Mouse (Mus musculus) liver, adult 2 months (tissue): ENCODE results near the gene Wdpcp. TPM values are rescaled to one million over a fixed set of nuclear protein-coding genes. Genes with fewer than 3 reads are reported as not detected.

Experiments
- DNase-seq: peaks from one replicate; pipeline ENCODE4 v3.0.0-alpha.2; 2011; ENCODE audit warnings: low read depth, low spot score; ENCODE audit errors: extremely low read depth
- H3K27ac ChIP-seq: fragments of 200-500 bp; replicated peaks from 2 replicates; pipeline ENCODE4 v1.5.1; 2012; ENCODE audit warnings: low read depth, mild to moderate bottlenecking, control low read depth, inconsistent platforms, low read length; ENCODE audit not compliant: insufficient read depth
- H3K27me3 ChIP-seq: fragments of 200-500 bp; 2 replicates; pipeline ENCODE4 v1.6.1; 2012; ENCODE audit warnings: mild to moderate bottlenecking, moderate library complexity, low read length, inconsistent platforms; ENCODE audit not compliant: control insufficient read depth, insufficient read depth
- H3K36me3 ChIP-seq: fragments of 200-500 bp; 2 replicates; pipeline ENCODE4 v1.6.1; 2012; ENCODE audit warnings: low read length, inconsistent platforms; ENCODE audit not compliant: control insufficient read depth, insufficient read depth
- H3K4me1 ChIP-seq: fragments of 200-500 bp; 2 replicates; pipeline ENCODE4 v1.6.1; 2011; ENCODE audit warnings: low read length; ENCODE audit not compliant: control insufficient read depth, insufficient read depth
- H3K4me3 ChIP-seq: fragments of 200-500 bp; 2 replicates; pipeline ENCODE4 v1.5.1; 2011; ENCODE audit warnings: low read depth, mild to moderate bottlenecking, control low read depth, low read length, moderate library complexity; ENCODE audit not compliant: insufficient read depth
- H3K79me2 ChIP-seq: fragments of 200-500 bp; 2 replicates; pipeline ENCODE4 v1.6.1; 2012; ENCODE audit warnings: inconsistent platforms, mild to moderate bottlenecking, low read length, moderate library complexity; ENCODE audit not compliant: control insufficient read depth, insufficient read depth
- H3K9ac ChIP-seq: fragments of 200-500 bp; 2 replicates; pipeline ENCODE4 v1.6.1; 2012; ENCODE audit warnings: low read depth, mild to moderate bottlenecking, control low read depth, inconsistent platforms, low read length
- CTCF ChIP-seq: fragments of 200-500 bp; IDR thresholded peaks from 2 replicates; pipeline ENCODE4 v1.5.1; 2011; ENCODE audit warnings: low read depth, low read length, control low read depth
- POLR2A ChIP-seq: fragments of 200-500 bp; IDR thresholded peaks from 2 replicates; pipeline ENCODE4 v1.6.1; 2011; ENCODE audit warnings: low read length, control low read depth; ENCODE audit not compliant: insufficient read depth; ENCODE audit errors: extremely low read depth
- WGBS: fragments of 180-500 bp; shearing (Covaris S2); methylation state at CpG from one replicate; pipeline ENCODE4 v1.1.7; 2018; 5-methylcytosine and 5-hydroxymethylcytosine counted together
- polyA plus RNA-seq: library from polyadenylated mRNA; depleted of rRNA; stranded (reverse); fragments of >200 nt; gene quantifications from 2 replicates; pipeline ENCODE4 v1.2.3, GENCODE M21; 2012
- total RNA-seq: library from RNA; depleted of rRNA; stranded (reverse); fragments of >200 nt; gene quantifications from 2 replicates; pipeline ENCODE4 v1.2.3, GENCODE M21; 2014

The Wdpcp gene
- total and polyA plus RNA-seq, 2 experiments, result 0.94 to 4.8 TPM

- DNase-seq, result no peak
- Histone ChIP-seq H3K4me3 (no peak overlapping the region), H3K79me2 (no peaks in the 10 kb centered on the region), H3K9ac (no peak overlapping the region), H3K27ac (no peak overlapping the region), H3K36me3 (no peaks in the 10 kb centered on the region), H3K4me1 (peaks cover 7% of the 10 kb centered on the region; the same call in 1 of the 2 replicates), H3K27me3 (no peaks in the 10 kb centered on the region)
- TF ChIP-seq CTCF (no peak), POLR2A (no peak)
- WGBS, result 86% methylated on average over 2 of the region's 2 CpGs
These were observed 27.0 kb upstream of the Wdpcp start for GRCm38 (mm10) chr11:21545021-21545420.

- no peaks in the 10 kb centered on the region for H3K36me3 ChIP-seq
- H3K9ac ChIP-seq, result no peak overlapping the region
- no peak overlapping the region for H3K4me3 ChIP-seq
- DNase-seq, result no peak
- peaks cover 15% of the 10 kb centered on the region for H3K4me1 ChIP-seq
- TF ChIP-seq POLR2A, result no peak
- TF ChIP-seq CTCF, result no peak
- H3K79me2 ChIP-seq, result no peaks in the 10 kb centered on the region
- H3K27me3 ChIP-seq, result no peaks in the 10 kb centered on the region
- H3K27ac ChIP-seq, result no peak overlapping the region
These were observed 26.1 kb upstream of the Wdpcp start for GRCm38 (mm10) chr11:21545951-21546350.

GRCm38 (mm10) chr11:21546671-21547070, 25.4 kb upstream of the Wdpcp start:
- H3K27me3 ChIP-seq, result no peaks in the 10 kb centered on the region
- no peak overlapping the region for H3K9ac ChIP-seq
- no peaks in the 10 kb centered on the region for H3K79me2 ChIP-seq
- H3K4me1 ChIP-seq, result peaks cover 16% of the 10 kb centered on the region
- 12% methylated on average over 1 of the region's 1 CpGs for WGBS
- no peak overlapping the region; the same call in 1 of the 2 replicates for H3K27ac ChIP-seq
- TF ChIP-seq POLR2A, result no peak
- TF ChIP-seq CTCF, result no peak
- no peaks in the 10 kb centered on the region for H3K36me3 ChIP-seq
- no peak overlapping the region for H3K4me3 ChIP-seq
- peak; percentile 72 for DNase-seq

GRCm38 (mm10) chr11:21547518-21547917, 24.5 kb upstream of the Wdpcp start:
- Histone ChIP-seq H3K79me2 (no peaks in the 10 kb centered on the region), H3K4me1 (peaks cover 15% of the 10 kb centered on the region), H3K4me3 (no peak overlapping the region), H3K27ac (no peak overlapping the region), H3K9ac (no peak overlapping the region), H3K27me3 (no peaks in the 10 kb centered on the region), H3K36me3 (no peaks in the 10 kb centered on the region)
- DNase-seq, result no peak
- TF ChIP-seq CTCF, result no peak
- no peak for TF ChIP-seq POLR2A

- Histone ChIP-seq H3K79me2 (no peaks in the 10 kb centered on the region), H3K27me3 (no peaks in the 10 kb centered on the region), H3K27ac (peak overlapping the region; percentile 13; the same call in 1 of the 2 replicates), H3K4me3 (no peak overlapping the region), H3K9ac (no peak overlapping the region), H3K4me1 (peaks cover 14% of the 10 kb centered on the region), H3K36me3 (no peaks in the 10 kb centered on the region)
- WGBS, result 79% methylated on average over 2 of the region's 2 CpGs
- DNase-seq, result peak; percentile 51
- TF ChIP-seq CTCF, result no peak
- no peak for TF ChIP-seq POLR2A
These were observed 23.0 kb upstream of the Wdpcp start for GRCm38 (mm10) chr11:21549052-21549451.

GRCm38 (mm10) chr11:21549754-21550153, 22.3 kb upstream of the Wdpcp start:
- no peaks in the 10 kb centered on the region for H3K27me3 ChIP-seq
- no peak overlapping the region for H3K9ac ChIP-seq
- TF ChIP-seq POLR2A (no peak), CTCF (no peak)
- H3K36me3 ChIP-seq, result no peaks in the 10 kb centered on the region
- H3K4me1 ChIP-seq, result peaks cover 14% of the 10 kb centered on the region
- peak overlapping the region; percentile 77 for H3K27ac ChIP-seq
- peak overlapping the region; percentile 35 for H3K4me3 ChIP-seq
- DNase-seq, result peak; percentile 98
- no peaks in the 10 kb centered on the region for H3K79me2 ChIP-seq
- WGBS, result 2% methylated on average over 4 of the region's 4 CpGs
